Mouse (Mus musculus) frontal cortex, postnatal 10 days (tissue): ENCODE results near the gene Iqcf5.

Experiments
- DNase-seq, 2 experiments: peaks; one replicate each; pipeline ENCODE4 v3.0.0; 2022; ENCODE audit warnings: low spot score in 2 of 2, mixed read lengths in 1 of 2

Gene Iqcf5

DNA sequence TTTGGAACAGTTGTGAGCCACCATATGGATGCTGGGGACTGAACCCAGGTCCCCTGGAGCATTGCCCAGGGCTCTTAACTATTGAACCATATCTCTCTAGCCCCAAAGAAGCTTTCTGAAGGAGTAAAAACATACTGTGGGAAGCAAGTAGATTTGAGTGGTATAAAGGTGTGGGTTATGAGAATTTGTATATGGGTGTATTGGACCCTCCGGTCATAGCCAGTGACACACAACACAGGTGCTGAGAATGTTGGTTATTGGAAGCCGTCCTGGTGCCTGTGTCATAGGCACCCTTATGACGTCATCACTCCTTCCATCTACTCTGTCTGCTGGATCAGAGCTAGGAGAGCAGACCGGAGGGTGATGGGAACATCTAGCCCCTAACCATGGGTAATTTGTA, at the start of gene Iqcf5:
Gene Iqcf5, plus strand, starts transcription at position 301 of the 400 bp plus-strand sequence.
- DNase-seq = no peak

DNA sequence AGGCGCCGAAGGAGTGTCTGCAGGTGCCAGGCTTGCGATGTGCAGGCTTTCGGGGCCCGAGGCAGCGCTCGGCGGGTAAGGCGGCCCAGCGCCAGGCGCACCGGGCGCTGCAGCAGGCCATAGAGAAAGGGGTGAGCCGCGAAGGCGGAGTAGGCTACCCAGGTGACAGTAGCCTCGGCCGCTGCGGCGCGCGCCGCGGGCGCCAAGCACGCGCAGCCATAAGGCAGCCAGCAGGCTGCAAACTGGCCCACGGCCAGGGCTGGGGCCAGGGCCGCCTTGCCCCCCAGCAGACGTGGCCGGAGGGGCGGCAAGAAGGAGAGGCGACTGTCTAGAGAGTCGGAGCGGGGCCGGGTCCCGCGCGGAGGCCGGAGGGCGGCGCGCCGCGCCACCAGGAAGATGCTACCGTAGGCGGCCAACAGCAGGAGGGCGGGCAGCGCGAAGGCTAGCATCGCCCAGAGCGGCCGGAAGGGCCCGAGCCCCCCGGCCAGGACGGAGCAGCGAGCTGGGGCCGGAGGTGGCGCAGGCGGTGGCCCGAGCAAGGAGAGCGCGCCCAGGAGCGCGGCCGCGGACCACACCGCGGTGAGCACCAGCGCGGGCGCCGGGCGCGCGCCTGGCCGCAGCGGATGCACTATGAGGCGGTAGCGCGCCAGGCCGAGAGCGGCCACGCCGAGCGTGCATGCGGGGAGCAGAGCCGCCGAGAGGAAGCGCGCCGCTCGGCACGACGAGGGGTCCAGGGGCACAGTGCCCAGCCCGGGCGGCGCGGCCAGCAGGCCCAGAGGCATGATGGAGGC, 49.4 kb upstream of the Iqcf5 start:
- DNase-seq = peak in 1 of 2 experiments; percentile 75

DNA sequence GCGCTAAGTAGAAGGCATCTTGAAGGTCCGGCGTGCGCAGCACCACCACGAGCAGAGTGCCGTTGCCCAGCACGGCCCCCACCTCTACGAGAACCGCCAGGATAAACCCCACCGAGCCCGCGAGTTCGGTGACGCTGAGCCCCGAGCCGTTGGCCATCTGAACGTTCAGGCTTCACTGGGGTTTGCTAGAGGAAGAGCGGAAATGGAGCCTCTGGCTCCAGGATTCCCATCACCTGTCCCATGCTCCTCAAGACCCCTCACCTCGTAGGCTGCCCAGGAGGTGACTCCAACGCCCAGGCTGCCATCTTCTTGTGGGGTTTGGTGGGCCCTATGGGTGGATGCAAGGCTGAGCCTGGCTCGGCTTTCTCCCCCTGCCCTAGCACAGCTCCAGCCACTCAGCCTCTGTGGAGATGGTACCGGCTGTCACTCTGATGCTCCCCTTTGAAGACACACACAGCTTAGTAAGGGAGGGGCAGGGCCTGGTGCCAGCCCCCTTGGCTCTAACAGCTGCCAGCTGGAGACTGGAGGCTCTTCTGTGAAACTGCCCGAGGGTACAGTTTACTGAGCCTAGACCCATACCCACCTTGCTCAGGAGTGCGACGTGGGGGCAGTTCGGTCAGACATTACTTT, 48.7 kb upstream of the Iqcf5 start, which contains the start of gene Gpr62:
Gene Gpr62, minus strand, starts transcription at position 368 of the 630 bp plus-strand sequence.
- DNase-seq = no peak

DNA sequence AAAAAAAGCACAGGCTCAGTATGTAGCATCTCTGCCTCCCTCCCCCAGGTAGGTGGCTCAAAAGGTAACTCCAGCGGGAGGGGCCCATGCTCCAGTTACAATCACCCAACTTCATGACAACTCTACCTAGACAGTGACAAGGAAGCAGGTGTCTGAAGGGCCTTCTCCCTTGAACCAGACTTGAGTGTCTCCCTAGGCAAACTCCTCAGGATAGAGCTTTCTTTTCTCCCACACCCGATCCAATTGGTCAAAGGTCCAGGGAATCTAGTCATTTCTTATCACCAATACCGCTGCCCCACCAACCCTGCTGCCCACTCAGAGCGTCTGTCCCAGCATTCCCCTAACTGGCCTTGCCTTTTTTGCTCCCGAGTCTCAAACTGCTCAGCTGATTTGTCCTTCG, 47.7 kb upstream of the Iqcf5 start:
- no peak for DNase-seq

DNA sequence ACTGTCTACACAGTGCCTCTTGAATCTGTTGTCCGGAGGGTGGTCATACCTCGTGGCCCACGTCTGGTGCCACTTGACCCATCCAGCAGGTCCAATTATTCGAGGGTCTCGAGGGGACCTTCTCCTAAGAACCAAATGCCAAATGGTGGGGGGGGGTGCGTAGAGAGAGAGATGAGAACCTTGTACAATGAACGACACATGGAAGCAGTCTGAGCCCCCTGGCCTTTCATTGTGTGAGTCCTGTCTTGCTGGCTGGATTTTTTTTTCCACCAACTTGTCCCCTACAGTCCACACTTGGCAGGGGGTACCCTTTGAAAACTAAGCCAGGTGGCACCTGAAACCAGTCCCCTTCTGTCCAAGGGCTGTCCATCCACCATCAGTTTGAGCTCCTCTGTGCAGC, 46.6 kb upstream of the Iqcf5 start:
- no peak for DNase-seq

DNA sequence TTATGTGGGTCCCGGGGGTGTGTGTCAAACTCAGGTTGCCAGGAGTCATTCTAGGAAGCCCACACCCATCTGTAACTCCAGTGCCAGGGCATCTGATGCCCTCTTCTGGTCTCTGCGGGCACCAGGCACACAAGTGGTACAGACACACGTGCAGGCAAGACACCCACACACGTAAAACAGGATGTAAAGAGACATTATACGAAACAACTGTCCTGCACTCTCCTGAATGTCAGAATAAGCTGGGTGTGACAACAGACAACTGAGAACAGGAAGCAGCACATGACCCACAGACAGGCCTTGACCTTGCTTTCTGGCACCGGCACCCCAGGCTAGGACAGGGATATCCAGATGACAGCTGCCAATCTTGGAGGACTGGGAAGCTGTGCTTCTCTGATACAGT, 45.1 kb upstream of the Iqcf5 start:
- no peak for DNase-seq

DNA sequence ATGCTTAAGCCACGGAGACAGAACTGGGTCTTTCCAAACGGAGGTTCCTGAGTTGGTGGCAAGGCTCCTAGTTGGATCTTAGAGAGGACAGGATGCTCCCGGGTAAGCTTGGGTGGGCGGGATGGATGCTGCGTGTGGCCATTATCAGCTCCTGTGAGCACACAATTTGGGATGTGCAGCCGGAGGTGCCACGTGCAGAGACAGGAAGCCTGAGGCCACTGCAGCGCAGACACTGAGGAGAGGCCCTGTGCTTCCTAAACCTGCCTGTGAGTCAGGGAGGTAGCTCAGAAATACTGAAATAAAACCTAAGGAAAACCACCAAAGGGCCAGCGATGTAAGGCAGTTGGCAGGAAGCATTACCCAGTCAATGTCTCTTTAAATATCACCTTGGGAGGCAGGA, 44.6 kb upstream of the Iqcf5 start:
- DNase-seq = no peak

DNA sequence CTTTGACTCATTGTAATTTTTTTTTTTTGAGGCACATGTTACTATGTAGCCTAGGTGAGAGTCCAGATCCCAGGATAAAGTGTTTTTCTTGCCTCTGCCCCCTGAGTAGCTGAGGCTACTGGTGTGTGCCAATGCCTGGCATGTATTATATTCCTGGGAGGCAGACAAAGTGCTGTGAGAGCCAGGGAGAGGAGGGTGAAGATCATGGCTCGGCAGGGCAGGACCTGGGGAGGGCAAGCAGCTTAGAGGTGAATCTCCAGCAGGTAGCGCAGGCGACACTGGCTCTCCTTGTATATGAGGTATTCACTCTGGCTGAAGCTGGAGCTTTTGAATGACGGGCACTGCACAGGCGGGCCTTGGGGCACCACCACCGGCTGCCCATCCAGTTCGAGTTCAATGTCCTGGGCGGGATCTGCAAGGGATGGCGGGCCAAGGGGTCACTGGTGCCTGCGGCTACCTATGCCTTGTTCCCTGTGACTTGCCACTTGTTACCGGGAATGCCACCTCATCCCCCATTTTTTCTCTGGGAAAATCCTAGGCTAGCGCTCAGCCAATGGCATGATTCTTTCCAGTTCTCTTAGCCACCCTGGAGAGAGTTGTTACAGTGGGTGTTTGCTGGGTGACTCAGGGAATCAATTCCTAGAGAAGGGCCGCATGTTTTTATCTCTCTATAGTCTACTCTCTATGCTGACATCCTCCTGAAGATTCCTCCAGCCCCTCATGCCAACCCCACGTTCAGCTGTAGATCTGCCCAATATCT, 43.2 kb upstream of the Iqcf5 start:
- peak in 1 of 2 experiments; percentile 7 for DNase-seq

DNA sequence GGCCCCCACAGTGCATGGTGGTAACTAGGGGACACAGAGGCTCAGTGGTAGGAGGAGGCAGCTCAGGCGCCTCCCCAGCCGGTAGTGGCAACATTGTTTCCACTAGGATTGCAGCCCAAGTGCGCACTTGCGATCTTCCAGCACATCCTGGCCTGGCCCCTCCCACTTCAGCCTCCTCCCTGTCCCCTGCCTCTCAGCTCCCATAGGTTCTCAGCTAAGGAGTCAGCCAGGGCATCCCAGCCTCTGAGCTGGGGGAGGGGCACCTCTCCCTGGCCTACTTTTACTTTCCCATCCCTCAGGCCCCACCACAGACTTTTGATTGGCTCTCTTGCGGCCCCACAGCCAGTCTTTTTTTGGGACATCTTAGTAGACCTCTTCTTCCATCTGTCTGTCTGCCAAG, 42.5 kb upstream of the Iqcf5 start:
- DNase-seq = peak in 1 of 2 experiments; percentile 58

DNA sequence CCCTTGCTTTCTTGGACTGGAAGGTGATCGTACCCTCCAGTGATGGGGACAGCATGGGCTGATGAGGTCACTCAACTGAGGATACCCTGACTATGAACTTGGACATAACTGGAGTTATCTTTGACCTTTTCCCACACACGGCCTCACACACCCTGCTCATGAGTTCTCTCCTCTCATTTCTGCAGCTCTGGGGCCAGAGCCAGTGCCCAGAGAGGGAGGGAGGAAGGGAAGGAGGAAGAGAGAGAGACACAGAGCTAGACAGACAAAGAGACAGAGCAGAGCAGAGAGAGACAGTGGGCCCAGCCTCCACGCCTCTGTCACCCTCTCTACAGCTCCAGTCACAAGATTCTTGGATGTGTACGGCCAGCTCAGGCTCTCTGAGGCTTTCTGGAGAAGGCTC, 42.1 kb upstream of the Iqcf5 start:
- DNase-seq = no peak

DNA sequence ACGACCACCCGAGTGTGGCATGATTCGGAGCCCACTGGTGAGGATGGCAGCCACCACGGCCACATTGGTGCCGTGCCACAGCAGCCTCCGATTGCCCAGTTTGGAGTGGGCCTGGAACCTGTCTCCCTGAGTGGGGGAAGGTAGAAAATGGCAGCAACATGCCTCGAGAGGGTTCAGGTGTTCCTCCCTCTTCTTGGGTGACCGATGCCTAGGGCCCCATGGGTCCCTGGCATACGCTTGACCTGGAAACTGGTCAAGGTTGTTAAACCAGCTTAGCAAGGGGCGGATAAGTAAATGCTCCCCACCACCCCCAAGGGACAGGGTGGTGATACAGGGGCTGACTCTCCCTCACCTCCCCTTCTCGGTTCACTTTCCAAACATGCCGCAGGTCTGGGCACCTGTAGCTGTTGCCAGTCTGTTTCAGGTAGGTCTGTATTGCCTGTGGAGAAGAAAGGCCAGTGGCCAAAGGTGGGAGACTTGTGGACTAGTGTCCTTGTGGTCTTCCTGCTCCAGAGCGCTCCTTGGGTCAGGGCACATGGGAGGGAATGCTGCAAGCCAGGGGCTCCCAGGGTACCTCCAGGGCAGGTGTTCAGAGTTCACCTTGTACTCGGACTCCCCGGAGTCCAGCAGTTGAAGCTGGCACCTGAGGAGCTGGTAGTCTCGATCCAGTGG, 41.2 kb upstream of the Iqcf5 start:
- DNase-seq = peak; percentile 6 to 26

DNA sequence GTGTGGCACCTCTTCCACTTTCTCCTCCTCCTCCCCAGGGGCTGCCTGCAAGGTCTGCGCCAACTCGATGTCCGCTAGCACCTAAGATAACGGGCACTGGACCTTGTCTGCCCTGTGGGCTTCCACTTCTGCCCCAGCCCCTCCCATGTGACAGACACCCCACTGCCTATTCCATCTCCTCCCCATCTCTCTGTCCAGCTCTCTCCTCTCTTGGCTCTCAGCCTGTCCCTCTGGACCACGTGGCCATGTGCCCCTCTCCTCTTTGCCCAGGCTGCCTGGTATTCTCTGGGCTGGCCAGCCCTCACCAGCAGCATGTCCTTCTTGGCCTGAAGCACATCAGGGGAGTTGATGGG, 40.6 kb upstream of the Iqcf5 start:
- peak; percentile 12 to 21 for DNase-seq

DNA sequence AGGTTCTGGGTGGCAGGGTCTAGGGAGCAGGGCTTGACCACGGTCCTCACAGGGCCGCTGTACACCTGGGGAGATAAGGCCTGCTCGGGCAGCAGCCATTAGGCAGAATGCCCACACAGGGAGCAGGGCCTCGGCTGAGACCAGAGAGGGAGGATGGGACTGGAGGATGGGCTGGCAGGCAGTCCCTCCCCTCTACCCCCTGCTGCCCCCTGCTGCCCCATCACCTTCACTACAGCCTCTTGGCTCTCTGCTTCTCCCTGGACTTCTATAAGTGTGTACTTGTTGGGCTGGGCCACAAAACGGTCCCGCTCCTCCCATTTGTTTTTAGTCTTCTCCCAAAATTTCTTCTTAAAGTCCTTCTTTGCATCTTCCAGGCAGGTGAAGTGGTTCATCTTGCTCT, 39.9 kb upstream of the Iqcf5 start:
- peak; percentile 21 to 36 for DNase-seq

DNA sequence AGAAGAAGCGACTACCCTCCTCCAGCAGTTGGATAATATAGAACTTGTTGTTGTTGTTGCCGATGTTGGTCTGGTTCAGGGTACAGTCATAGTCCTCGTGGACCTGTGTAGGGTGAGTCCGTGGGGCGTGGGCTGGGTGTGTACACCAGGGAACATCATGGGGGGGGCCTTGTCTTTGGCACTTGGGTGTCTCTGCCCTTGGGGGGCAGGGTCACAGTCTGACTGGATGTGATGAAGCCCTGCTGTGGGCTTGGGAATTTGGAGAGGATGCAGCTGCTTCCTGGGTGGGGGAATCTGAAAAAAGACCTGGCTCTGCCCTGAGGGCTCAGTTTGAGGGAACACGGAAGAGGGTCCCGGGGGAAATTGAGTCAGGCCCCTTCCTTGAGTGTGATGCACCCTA, 39.3 kb upstream of the Iqcf5 start:
- DNase-seq = peak; percentile 15 to 19

DNA sequence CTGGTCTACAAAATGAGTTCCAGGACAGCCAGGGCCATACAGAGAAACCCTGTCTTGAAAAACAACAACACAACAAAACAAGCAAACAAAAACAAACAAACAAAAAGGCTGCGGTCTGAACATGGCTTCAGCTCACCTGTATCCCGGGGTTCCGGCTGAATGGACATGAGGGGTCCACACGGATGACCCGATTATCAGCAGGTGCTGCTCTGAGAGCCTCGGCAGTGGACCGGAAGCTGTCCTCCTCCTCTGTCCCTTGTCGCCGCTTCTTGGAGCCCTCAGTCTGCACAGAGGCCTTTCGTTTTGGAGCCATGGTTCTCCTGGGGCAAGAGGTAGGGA, 38.7 kb upstream of the Iqcf5 start, which contains the start of gene Rrp9:
Gene Rrp9, plus strand, starts transcription at position 301 of the 339 bp plus-strand sequence.
- peak; percentile 7 to 13 for DNase-seq

DNA sequence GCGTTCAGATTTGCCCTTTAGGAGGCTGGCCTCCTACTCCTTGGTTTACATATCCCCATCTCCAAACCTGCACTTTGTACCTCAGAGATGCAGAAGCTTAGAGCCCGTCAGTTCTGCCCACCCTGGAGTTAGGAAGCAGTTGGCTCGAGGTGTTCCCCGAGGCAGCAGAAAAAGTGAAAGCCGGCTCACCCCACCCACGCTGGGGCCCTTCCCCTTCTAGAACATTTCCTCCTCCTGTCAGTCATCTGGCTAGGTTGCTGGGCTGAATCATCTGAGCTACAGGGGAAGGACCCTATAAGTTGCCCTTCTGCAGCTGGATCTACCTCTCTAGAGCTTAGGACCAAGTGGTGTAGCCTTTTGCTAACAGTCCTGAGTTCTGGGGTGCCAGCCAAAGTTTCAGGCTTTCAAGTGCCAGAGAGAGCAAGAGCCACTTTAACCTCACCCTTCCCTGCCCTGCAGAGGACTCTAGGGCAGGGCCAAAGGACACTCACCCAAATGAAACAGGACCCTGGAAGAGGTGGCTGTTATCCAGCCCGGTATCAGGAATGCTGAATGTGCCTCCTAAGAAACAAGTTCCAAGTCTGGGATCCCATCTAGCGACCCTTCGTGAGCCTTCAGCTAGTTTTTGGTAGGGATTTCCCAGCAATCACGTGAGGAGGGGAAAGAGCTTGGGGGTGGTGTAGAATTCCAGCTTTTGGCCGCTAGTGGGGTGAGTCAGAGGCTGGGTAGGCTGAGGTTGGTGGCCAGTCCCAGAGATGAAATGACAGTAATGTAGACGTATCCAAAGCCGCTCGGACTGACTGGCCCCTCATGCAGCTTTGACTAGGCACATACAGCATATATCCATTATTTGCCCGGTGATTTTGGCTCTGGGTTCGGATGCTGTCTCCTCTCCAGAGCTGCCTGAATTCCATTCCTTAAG, 38.1 kb upstream of the Iqcf5 start:
- peak; percentile 25 to 34 for DNase-seq

DNA sequence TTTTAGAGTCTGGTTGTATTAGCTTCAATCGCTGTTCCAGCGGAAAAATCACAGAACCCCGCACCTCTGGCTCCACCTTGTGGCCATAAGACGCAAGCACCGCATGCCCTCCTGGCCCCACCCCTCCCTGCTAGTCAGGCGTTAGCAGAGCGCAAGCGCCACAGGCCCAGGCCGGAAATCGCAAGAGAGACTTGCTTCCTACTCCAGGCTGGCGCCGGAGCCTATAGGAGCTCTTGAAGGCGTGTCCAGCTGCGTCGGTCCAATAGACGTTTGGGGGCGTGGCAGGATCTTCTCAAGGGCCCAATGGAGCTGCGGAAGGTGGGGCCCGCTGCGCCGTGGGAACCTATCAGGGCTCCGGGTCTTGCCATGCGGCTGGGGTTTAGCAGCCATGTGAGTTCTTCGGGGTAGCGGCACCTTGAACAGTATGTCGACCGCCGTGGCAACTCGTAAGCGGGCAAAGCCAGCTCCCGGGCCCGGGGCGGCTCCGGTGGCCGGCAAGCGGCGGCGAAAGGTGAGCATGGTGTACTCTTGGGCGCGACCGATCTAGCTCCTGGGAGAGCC, 37.4 kb upstream of the Iqcf5 start, which contains the start of gene Parp3:
Gene Parp3, minus strand, starts transcription at position 26 of the 561 bp plus-strand sequence.
- DNase-seq = peak; percentile 99 to 100

DNA sequence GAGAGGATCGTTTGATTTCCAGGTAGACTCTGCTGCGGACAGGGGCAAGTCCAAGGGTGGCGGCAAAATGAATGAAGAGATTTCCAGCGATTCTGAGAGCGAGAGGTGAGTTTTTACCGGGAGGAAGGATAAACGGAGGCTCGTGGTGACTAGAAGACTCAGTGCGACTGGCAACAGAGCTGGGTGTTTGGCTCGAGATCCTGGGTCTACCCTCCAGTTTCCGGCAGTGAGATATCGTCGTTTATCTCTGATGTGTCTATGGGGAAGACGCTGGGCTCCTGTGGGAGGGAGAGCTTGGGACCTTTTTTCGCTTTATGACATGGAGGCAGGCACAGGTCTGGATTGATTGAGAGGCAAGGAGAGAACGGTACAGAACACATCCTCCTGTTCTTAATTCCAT, 36.7 kb upstream of the Iqcf5 start:
- DNase-seq = no peak

DNA sequence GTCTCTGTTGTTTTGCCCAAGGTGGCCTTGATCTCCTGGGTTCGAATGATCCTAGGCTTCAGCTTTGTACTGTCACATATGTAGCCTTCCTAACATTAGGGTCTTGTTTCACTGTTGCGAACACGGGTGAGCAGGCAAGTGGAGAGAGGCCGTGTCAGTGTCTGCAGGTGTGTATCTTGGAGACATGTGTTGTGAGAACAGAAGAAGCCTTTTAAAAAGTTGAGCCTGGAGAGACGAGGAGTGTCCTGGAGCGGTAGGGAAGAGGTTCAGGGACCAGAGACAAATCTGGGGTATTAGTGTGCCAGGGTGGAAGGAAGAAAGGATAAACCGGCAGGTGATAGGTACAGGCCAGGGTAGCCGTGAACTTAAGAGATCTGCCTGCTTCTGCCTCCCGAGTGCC, 36.3 kb upstream of the Iqcf5 start:
- DNase-seq = peak; percentile 3 to 5

DNA sequence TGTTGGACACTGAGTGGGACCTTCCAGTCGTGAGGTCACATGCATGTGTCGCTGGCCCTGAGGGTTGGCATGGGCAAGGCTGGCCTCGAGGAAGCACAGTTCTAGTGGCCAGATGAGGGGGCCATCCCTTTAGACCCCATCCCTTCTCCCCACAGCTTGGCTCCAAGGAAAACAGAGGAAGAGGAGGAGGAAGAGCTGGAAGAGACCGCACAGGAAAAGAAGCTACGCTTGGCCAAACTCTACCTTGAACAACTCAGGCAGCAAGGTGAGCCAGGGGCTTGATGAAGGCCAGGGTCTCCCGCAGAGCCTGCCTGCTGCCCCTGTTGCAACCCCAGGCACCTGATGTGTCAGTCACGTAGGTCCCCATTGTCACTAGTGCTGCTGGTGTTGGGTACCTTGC, 33.8 kb upstream of the Iqcf5 start:
- DNase-seq = peak in 1 of 2 experiments; percentile 4
